Mouse (Mus musculus): ENCODE results near the gene Ifitm2.

The Ifitm2 gene

GRCm38 (mm10) chr7:140905642-140906081, 50.1 kb downstream of the Ifitm2 start:
- no peak for DNase-seq (ENCODE audit: low spot score)

All from c-Kit-positive CD71-positive TER-119-positive erythroid progenitor cells, embryonic 14.5 days (primary cell).